Comparison of ENCODE assay signal across 1 mouse cellular context in genomic region chr2:73491442-73492241, GRCm38 (mm10).
TF ChIP-seq lines count a peak whose summit lies in the region.

No protein-coding gene starts in this region.

TF ChIP-seq in CH12.LX, 34 proteins besides CTCF, POLR2A, EP300 and RAD21 (continued from another document):
- no peak for TF ChIP-seq KAT2A (IDR thresholded peaks at IDR 0.05; ENCODE audit: insufficient replicate concordance, low read length)
